Mouse (Mus musculus) erythroblast, embryonic 14.5 days (primary cell): ENCODE data around the gene Eif2b2. TPM values are rescaled to one million over a fixed set of nuclear protein-coding genes. Genes with fewer than 3 reads are reported as not detected.

Experiments used
- H3K27me3 ChIP-seq: 2 replicates; pipeline ENCODE4 v1.6.1; 2012; ENCODE audit warnings: inconsistent platforms; ENCODE audit not compliant: control insufficient read depth
- H3K36me3 ChIP-seq: 2 replicates; pipeline ENCODE4 v1.6.1; 2012; ENCODE audit warnings: mild to moderate bottlenecking, inconsistent platforms; ENCODE audit not compliant: control insufficient read depth
- H3K4me1 ChIP-seq: 2 replicates; pipeline ENCODE4 v1.6.1; 2012; ENCODE audit warnings: inconsistent platforms; ENCODE audit not compliant: control insufficient read depth
- H3K4me3 ChIP-seq: replicated peaks from 2 replicates; pipeline ENCODE3; 2012; ENCODE audit warnings: moderate library complexity, mild to moderate bottlenecking, inconsistent platforms
- H3K9me3 ChIP-seq: 2 replicates; pipeline ENCODE4 v1.6.1; 2012; ENCODE audit warnings: low read length, inconsistent platforms, mixed read lengths; ENCODE audit not compliant: control insufficient read depth
- GATA1 ChIP-seq: IDR thresholded peaks from 2 replicates; pipeline ENCODE4 v1.6.1; 2012; ENCODE audit warnings: low read length, inconsistent platforms, mixed read lengths
- TAL1 ChIP-seq: IDR thresholded peaks from 3 replicates; pipeline ENCODE4 v1.6.1; 2012; ENCODE audit warnings: low read length, inconsistent platforms, mixed read lengths
- polyA plus RNA-seq: library from polyadenylated mRNA; stranded (reverse); fragments of >175 nt; gene quantifications from 2 replicates; pipeline ENCODE4 v1.2.3, GENCODE M21; 2012

Eif2b2 gene
- polyA plus RNA-seq, 1 experiment, result 27.3 TPM

- H3K4me3 ChIP-seq, result no peak overlapping the region
- H3K9me3 ChIP-seq, result no peaks in the 10 kb centered on the region
- no peaks in the 10 kb centered on the region for H3K27me3 ChIP-seq
- TF ChIP-seq TAL1 (no peak), GATA1 (no peak)
- H3K4me1 ChIP-seq, result no peaks in the 10 kb centered on the region
- H3K36me3 ChIP-seq, result no peaks in the 10 kb centered on the region
These were observed 26.7 kb upstream of the Eif2b2 start for GRCm38 (mm10) chr12:85192461-85193108.

GRCm38 (mm10) chr12:85193146-85193545 is 26.1 kb upstream of the Eif2b2 start:
- no peaks in the 10 kb centered on the region for H3K27me3 ChIP-seq

GRCm38 (mm10) chr12:85193923-85194622 is 25.2 kb upstream of the Eif2b2 start:
- H3K27me3 ChIP-seq, result no peaks in the 10 kb centered on the region
- no peaks in the 10 kb centered on the region for H3K36me3 ChIP-seq
- H3K4me1 ChIP-seq, result no peaks in the 10 kb centered on the region
- H3K4me3 ChIP-seq, result no peak overlapping the region
- H3K9me3 ChIP-seq, result no peaks in the 10 kb centered on the region
- TF ChIP-seq TAL1 (no peak), GATA1 (no peak)

More at GRCm38 (mm10) chr12:85193146-85193545, 26.1 kb upstream of the Eif2b2 start:
- no peak overlapping the region for H3K4me3 ChIP-seq
- H3K4me1 ChIP-seq, result no peaks in the 10 kb centered on the region
- no peak for TF ChIP-seq GATA1
- no peak for TF ChIP-seq TAL1
- no peaks in the 10 kb centered on the region for H3K36me3 ChIP-seq
- no peaks in the 10 kb centered on the region for H3K9me3 ChIP-seq

DNA sequence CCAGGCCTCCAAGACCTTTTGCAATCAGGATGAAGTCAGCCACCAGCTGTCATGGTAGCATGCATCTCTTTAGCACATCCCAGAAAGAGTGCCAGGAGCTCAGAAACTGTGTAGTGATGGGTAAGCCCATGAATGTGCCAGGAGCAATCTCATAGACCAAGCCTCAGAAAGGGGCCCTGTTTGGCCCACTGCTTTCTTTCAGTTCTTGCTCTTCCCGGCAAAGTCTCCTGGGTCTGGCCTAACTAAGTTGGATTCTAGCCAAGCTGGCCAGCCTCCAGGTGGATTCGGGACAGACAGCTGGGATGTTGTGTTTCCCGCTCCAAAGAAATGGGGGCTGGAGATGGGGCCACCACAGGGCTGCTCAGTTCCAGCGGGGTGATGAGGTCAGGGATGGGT is 24.7 kb upstream of the Eif2b2 start:
- Histone ChIP-seq H3K9me3 (no peaks in the 10 kb centered on the region), H3K36me3 (no peaks in the 10 kb centered on the region), H3K27me3 (no peaks in the 10 kb centered on the region), H3K4me1 (no peaks in the 10 kb centered on the region), H3K4me3 (no peak overlapping the region)
- TF ChIP-seq GATA1 (no peak), TAL1 (no peak)

DNA sequence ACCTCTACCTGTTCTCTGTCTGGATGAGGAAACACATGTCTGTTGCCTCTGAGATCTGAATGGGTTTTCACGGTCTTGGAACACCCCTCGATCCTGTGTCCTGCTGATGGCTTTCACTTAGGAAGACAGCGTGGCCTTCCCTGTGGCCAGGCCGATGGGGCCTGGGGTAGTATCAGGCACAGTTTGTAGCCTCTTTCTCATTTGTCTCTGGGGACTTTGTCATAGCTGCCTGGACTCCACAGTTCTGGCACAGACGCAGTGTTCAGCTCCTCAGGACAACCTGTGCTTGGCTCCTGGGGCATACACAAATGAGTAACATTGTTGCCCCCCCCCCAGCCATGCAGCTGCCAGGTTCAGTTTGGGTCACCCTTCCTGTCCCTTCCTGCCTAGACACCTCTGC is 24.2 kb upstream of the Eif2b2 start:
- TF ChIP-seq TAL1 (no peak), GATA1 (no peak)
- Histone ChIP-seq H3K27me3 (no peaks in the 10 kb centered on the region; the same call in 1 of the 2 replicates), H3K4me1 (no peaks in the 10 kb centered on the region), H3K9me3 (no peaks in the 10 kb centered on the region), H3K4me3 (no peak overlapping the region), H3K36me3 (no peaks in the 10 kb centered on the region)

DNA sequence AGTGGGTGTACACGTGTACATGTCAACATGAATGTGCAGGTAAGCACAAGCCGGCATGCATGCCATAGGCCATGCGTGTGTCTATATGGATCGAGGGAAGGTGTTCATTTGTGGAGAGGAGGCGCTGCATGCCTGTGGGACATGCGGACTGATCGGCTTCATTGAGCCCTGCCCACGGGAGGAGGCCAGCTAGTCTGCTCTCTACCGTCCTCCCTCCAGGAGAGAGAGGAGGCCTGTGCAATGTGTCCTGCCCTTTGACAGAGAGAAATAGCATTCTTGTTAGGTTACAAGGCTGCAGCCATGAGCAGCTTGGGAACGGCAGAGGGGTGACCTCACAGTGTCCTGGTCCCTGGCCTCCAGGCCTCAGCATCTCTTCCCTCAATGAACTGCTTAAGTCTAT is 23.1 kb upstream of the Eif2b2 start:
- TF ChIP-seq GATA1 (no peak), TAL1 (no peak)
- no peak overlapping the region for H3K4me3 ChIP-seq

DNA sequence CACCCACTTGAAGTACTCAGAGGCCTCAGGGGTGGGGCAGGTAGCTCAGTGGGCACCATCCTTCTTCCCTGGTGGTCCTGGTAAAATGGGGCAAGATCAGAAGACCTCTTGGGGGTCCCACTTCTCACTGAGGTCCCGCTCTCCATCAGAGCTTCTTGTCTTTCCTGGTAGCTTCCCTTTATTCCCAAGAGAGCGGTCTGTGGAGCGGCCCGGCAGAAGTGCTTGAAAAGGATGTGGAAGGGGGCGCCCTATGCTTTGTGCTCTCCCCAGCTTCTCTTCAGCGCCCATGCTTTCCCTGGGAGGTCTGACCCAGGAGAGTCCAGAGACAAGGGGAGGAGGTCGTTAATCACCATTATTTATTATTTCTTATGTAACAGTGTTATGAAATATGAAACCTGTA is 21.9 kb upstream of the Eif2b2 start:
- Histone ChIP-seq H3K36me3 (no peaks in the 10 kb centered on the region), H3K27me3 (no peaks in the 10 kb centered on the region; the same call in 1 of the 2 replicates), H3K4me3 (no peak overlapping the region), H3K4me1 (no peaks in the 10 kb centered on the region), H3K9me3 (no peaks in the 10 kb centered on the region)
- TF ChIP-seq GATA1 (no peak), TAL1 (no peak)

More for the DNA sequence above, 23.1 kb upstream of the Eif2b2 start:
- H3K27me3 ChIP-seq, result no peaks in the 10 kb centered on the region; the same call in 1 of the 2 replicates
- no peaks in the 10 kb centered on the region for H3K9me3 ChIP-seq
- no peaks in the 10 kb centered on the region for H3K4me1 ChIP-seq
- no peaks in the 10 kb centered on the region for H3K36me3 ChIP-seq

- Histone ChIP-seq H3K4me1 (no peaks in the 10 kb centered on the region), H3K9me3 (no peaks in the 10 kb centered on the region), H3K4me3 (no peak overlapping the region), H3K27me3 (no peaks in the 10 kb centered on the region; the same call in 1 of the 2 replicates), H3K36me3 (no peaks in the 10 kb centered on the region)
- no peak for TF ChIP-seq GATA1
- no peak for TF ChIP-seq TAL1
These were observed 21.3 kb upstream of the Eif2b2 start for GRCm38 (mm10) chr12:85197936-85198335.

DNA sequence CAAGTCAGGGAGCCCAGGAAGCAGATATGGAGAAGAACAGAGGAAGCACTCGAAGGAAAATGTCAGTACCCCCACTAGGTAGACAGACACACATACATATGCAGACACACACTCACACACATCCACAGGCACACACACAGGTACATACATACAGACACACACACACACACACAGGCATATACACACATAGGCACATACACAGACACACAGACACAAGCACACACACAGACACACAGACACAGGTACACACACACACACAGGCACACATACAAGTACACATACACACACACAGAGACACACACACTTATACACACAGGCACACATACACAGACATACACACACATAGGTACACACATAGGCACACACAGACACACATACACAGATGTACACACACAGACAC is 19.3 kb upstream of the Eif2b2 start:
- no peak for TF ChIP-seq GATA1
- TF ChIP-seq TAL1, result no peak
- no peaks in the 10 kb centered on the region for H3K4me1 ChIP-seq
- no peaks in the 10 kb centered on the region; the same call in 1 of the 2 replicates for H3K27me3 ChIP-seq
- no peaks in the 10 kb centered on the region for H3K9me3 ChIP-seq
- no peak overlapping the region for H3K4me3 ChIP-seq
- H3K36me3 ChIP-seq, result no peaks in the 10 kb centered on the region
